Mouse (Mus musculus) stomach, postnatal 0 days (tissue): ENCODE data around the gene Trak1.

Source experiments
- CTCF ChIP-seq: IDR thresholded peaks from 2 replicates; pipeline ENCODE4 v1.5.1; 2016; ENCODE audit warnings: antibody characterized with exemption, low read depth, mild to moderate bottlenecking, moderate library complexity
- EP300 ChIP-seq: optimal IDR thresholded peaks from 2 replicates; pipeline ENCODE3; 2016; ENCODE audit warnings: antibody characterized with exemption

- TF ChIP-seq CTCF (peak; percentile 99), EP300 (no peak)
These were observed 77.0 kb downstream of the Trak1 start for GRCm38 (mm10) chr9:121374076-121374863.
